Mouse (Mus musculus): ENCODE results near the gene Nutm1.

DNA sequence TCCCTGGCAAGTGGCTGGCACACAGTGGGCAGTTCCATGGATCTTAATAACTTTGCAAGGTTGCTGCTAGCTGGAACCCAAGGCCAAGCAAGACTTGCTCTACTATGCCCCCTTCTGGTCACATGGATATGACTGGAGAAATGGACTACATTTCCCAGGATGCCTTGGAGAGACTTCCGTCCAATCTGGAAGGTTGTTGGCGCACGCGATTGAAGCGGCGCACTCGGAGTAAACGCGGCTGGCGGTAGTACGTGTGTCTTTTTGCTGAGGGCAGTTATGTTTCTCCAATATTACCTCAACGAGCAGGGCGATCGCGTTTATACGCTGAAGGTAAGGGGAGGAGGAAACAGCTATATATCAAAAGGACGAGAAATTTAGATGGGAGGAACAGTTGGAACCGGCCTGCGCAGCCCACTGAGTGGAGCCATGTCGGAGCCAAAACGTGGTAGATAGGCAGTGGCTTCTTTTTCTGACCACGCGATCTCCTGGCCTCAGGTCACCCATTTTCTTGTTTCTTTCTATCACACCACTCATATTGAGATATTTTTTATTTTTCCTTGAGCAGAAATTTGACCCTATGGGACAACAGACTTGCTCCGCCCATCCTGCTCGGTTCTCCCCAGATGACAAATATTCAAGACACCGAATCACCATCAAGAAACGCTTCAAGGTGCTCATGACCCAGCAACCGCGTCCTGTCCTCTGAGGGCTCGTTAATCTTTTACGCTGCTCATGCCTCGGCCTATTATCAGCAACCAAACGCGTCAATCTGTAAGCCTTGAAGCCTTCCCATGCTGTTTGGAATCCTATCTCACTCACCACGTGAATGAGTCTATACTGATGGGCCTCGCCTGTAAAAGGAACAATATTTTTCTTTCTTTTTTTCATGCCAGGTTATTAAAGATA lies 2.9 kb upstream of the Nutm1 start, which contains the start of gene Nop10:
- peak; percentile 85 for TF ChIP-seq CTCF (IDR thresholded peaks at IDR 0.05; ENCODE audit: borderline replicate concordance, extremely low read depth, insufficient read depth, insufficient read length)
- TF ChIP-seq POLR2A (IDR thresholded peaks at IDR 0.05; ENCODE audit: borderline replicate concordance, extremely low read depth, insufficient read depth, insufficient read length, poor library complexity, severe bottlenecking) = peak; percentile 57; the same call in 1 of the 2 replicates

All from brain, embryonic 14.5 days (tissue).